Mouse (Mus musculus) stomach, postnatal 0 days (tissue): Measurements from ENCODE around the gene Stxbp3.

Experiments used
- CTCF ChIP-seq: IDR thresholded peaks from 2 replicates; pipeline ENCODE4 v1.5.1; 2016; ENCODE audit warnings: antibody characterized with exemption, low read depth, mild to moderate bottlenecking, moderate library complexity
- EP300 ChIP-seq: optimal IDR thresholded peaks from 2 replicates; pipeline ENCODE3; 2016; ENCODE audit warnings: antibody characterized with exemption

DNA sequence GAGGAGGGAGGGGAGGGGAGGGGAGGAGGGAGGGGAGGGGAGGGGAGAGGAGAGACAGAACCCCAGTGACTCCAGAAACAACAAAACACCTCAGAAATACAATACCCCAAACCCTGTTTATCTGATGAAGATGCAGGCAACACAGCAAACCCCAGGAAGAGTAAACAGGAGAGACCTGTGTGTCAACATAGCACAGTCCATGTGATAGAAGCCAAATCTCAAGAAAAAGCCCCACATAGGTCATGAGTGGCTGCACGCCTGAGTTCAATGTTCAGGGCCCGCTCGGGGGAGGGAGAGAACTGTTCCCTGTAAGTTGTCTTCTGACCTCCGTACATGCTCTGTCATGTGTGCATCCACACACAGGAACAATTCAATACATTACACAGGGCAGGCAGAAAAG, 43.9 kb downstream of the Stxbp3 start:
- TF ChIP-seq EP300: no peak
- no peak for TF ChIP-seq CTCF
